Mouse (Mus musculus): ENCODE measurements around the gene Apela. TPM values are rescaled to one million over a fixed set of nuclear protein-coding genes. Genes with fewer than 3 reads are reported as not detected.
A peak's percentile ranks its signal among the peaks of the same experiment; 100 is the strongest.

Gene Apela
- polyA plus RNA-seq, 1 experiment from 2014 or later, result 10.6 TPM

- peak; percentile 86 for ATAC-seq (ENCODE audit: insufficient number of reproducible peaks, insufficient read depth, low FRiP score, low TSS enrichment, low read depth)
- no peak overlapping the region for H3K4me3 ChIP-seq (replicated peaks)
Observed at GRCm38 (mm10) chr8:65053968-65054367, 16.8 kb upstream of the Apela start.

GRCm38 (mm10) chr8:65053554-65053953, 16.4 kb upstream of the Apela start:
- peak; percentile 15; the same call in 1 of the 2 replicates for ATAC-seq (ENCODE audit: insufficient number of reproducible peaks, insufficient read depth, low FRiP score, low TSS enrichment, low read depth)
- Histone ChIP-seq H3K4me2 (no peak overlapping the region), H3K9ac (replicated peaks) (no peak overlapping the region), H3K36me3 (no peaks in the 10 kb centered on the region), H3K4me1 (replicated peaks) (peaks cover 20% of the 10 kb centered on the region), H3K4me3 (replicated peaks) (no peak overlapping the region), H3K27ac (peak overlapping the region; percentile 64), H3K27me3 (no peaks in the 10 kb centered on the region), H3K9me3 (no peaks in the 10 kb centered on the region)
- WGBS, result 33% methylated on average over 3 of the region's 3 CpGs

More at GRCm38 (mm10) chr8:65053968-65054367, 16.8 kb upstream of the Apela start:
- Histone ChIP-seq H3K9ac (replicated peaks) (no peak overlapping the region), H3K27me3 (no peaks in the 10 kb centered on the region), H3K4me1 (replicated peaks) (peaks cover 20% of the 10 kb centered on the region), H3K27ac (peak overlapping the region; percentile 79), H3K9me3 (no peaks in the 10 kb centered on the region), H3K36me3 (no peaks in the 10 kb centered on the region), H3K4me2 (peak overlapping the region; percentile 17; the same call in 1 of the 2 replicates)
- 5% methylated on average over 5 of the region's 5 CpGs for WGBS

- Histone ChIP-seq H3K27ac (no peak overlapping the region), H3K4me1 (replicated peaks) (0 out of 2 replicates have a peak, but pooled peaks cover 7% of the 10 kb centered on the region), H3K4me2 (no peak overlapping the region), H3K27me3 (no peaks in the 10 kb centered on the region), H3K9ac (replicated peaks) (no peak overlapping the region), H3K9me3 (no peaks in the 10 kb centered on the region), H3K36me3 (no peaks in the 10 kb centered on the region), H3K4me3 (replicated peaks) (no peak overlapping the region)
- no peak for ATAC-seq (ENCODE audit: insufficient number of reproducible peaks, insufficient read depth, low FRiP score, low TSS enrichment, low read depth)
- WGBS, result 90% methylated on average over 4 of the region's 4 CpGs
Observed at GRCm38 (mm10) chr8:65047801-65048200, 10.7 kb upstream of the Apela start.

GRCm38 (mm10) chr8:65047193-65047592, 10.1 kb upstream of the Apela start:
- 0 out of 2 replicates have a peak, but pooled peaks cover 7% of the 10 kb centered on the region for H3K4me1 ChIP-seq (replicated peaks)
- WGBS, result 95% methylated on average over 4 of the region's 4 CpGs

GRCm38 (mm10) chr8:65046565-65046964, 9.4 kb upstream of the Apela start:
- Histone ChIP-seq H3K9me3 (no peaks in the 10 kb centered on the region), H3K9ac (replicated peaks) (no peak overlapping the region), H3K4me2 (no peak overlapping the region), H3K27ac (no peak overlapping the region), H3K4me3 (replicated peaks) (no peak overlapping the region), H3K27me3 (no peaks in the 10 kb centered on the region), H3K36me3 (no peaks in the 10 kb centered on the region), H3K4me1 (replicated peaks) (0 out of 2 replicates have a peak, but pooled peaks cover 7% of the 10 kb centered on the region)
- ATAC-seq (ENCODE audit: insufficient number of reproducible peaks, insufficient read depth, low FRiP score, low TSS enrichment, low read depth), result no peak
- WGBS, result 54% methylated on average over 5 of the region's 5 CpGs

More at GRCm38 (mm10) chr8:65047193-65047592, 10.1 kb upstream of the Apela start:
- Histone ChIP-seq H3K9me3 (no peaks in the 10 kb centered on the region), H3K27ac (no peak overlapping the region), H3K4me3 (replicated peaks) (no peak overlapping the region), H3K36me3 (no peaks in the 10 kb centered on the region), H3K9ac (replicated peaks) (no peak overlapping the region), H3K27me3 (no peaks in the 10 kb centered on the region), H3K4me2 (no peak overlapping the region)
- no peak for ATAC-seq (ENCODE audit: insufficient number of reproducible peaks, insufficient read depth, low FRiP score, low TSS enrichment, low read depth)

GRCm38 (mm10) chr8:65034136-65034535, 3.0 kb downstream of the Apela start:
- Histone ChIP-seq H3K9ac (replicated peaks) (no peak overlapping the region), H3K27ac (peak overlapping the region; percentile 63), H3K36me3 (no peaks in the 10 kb centered on the region), H3K4me3 (replicated peaks) (no peak overlapping the region), H3K27me3 (no peaks in the 10 kb centered on the region), H3K9me3 (no peaks in the 10 kb centered on the region), H3K4me2 (no peak overlapping the region; the same call in 1 of the 2 replicates), H3K4me1 (replicated peaks) (peaks cover 46% of the 10 kb centered on the region)
- ATAC-seq (ENCODE audit: insufficient number of reproducible peaks, insufficient read depth, low FRiP score, low TSS enrichment, low read depth), result no peak
- 30% methylated on average over 2 of the region's 2 CpGs for WGBS

GRCm38 (mm10) chr8:65033056-65033455, 4.1 kb downstream of the Apela start:
- Histone ChIP-seq H3K4me3 (replicated peaks) (no peak overlapping the region), H3K4me1 (replicated peaks) (peaks cover 46% of the 10 kb centered on the region), H3K9me3 (no peaks in the 10 kb centered on the region), H3K27ac (no peak overlapping the region), H3K4me2 (no peak overlapping the region), H3K9ac (replicated peaks) (no peak overlapping the region), H3K36me3 (no peaks in the 10 kb centered on the region), H3K27me3 (no peaks in the 10 kb centered on the region)
- 84% methylated on average over 13 of the region's 13 CpGs for WGBS
- ATAC-seq (ENCODE audit: insufficient number of reproducible peaks, insufficient read depth, low FRiP score, low TSS enrichment, low read depth), result no peak

- H3K9ac ChIP-seq (replicated peaks), result no peak overlapping the region
- H3K4me3 ChIP-seq (replicated peaks), result no peak overlapping the region
- 93% methylated on average over 1 of the region's 1 CpGs for WGBS
- no peak overlapping the region for H3K4me2 ChIP-seq
- H3K4me1 ChIP-seq (replicated peaks), result peaks cover 39% of the 10 kb centered on the region
- no peak for ATAC-seq (ENCODE audit: insufficient number of reproducible peaks, insufficient read depth, low FRiP score, low TSS enrichment, low read depth)
- no peaks in the 10 kb centered on the region for H3K27me3 ChIP-seq
- H3K36me3 ChIP-seq, result no peaks in the 10 kb centered on the region
- H3K9me3 ChIP-seq, result no peaks in the 10 kb centered on the region
- H3K27ac ChIP-seq, result no peak overlapping the region
Observed at GRCm38 (mm10) chr8:65032107-65032506, 5.0 kb downstream of the Apela start.

- H3K27me3 ChIP-seq, result no peaks in the 10 kb centered on the region
Observed at GRCm38 (mm10) chr8:65030735-65031485, 6.2 kb downstream of the Apela start.

GRCm38 (mm10) chr8:65029776-65030175, 7.4 kb downstream of the Apela start:
- no peaks in the 10 kb centered on the region for H3K9me3 ChIP-seq
- no peak overlapping the region for H3K4me3 ChIP-seq (replicated peaks)
- H3K9ac ChIP-seq (replicated peaks), result no peak overlapping the region
- H3K4me2 ChIP-seq, result no peak overlapping the region
- no peaks in the 10 kb centered on the region for H3K27me3 ChIP-seq
- WGBS, result 51% methylated on average over 4 of the region's 4 CpGs
- ATAC-seq (ENCODE audit: insufficient number of reproducible peaks, insufficient read depth, low FRiP score, low TSS enrichment, low read depth), result no peak
- H3K36me3 ChIP-seq, result no peaks in the 10 kb centered on the region
- H3K4me1 ChIP-seq (replicated peaks), result peaks cover 29% of the 10 kb centered on the region
- no peak overlapping the region for H3K27ac ChIP-seq

More at GRCm38 (mm10) chr8:65030735-65031485, 6.2 kb downstream of the Apela start:
- Histone ChIP-seq H3K36me3 (no peaks in the 10 kb centered on the region), H3K4me2 (no peak overlapping the region), H3K4me1 (replicated peaks) (peaks cover 39% of the 10 kb centered on the region), H3K27ac (peak overlapping the region; percentile 56; the same call in 1 of the 2 replicates), H3K9me3 (no peaks in the 10 kb centered on the region), H3K4me3 (replicated peaks) (no peak overlapping the region), H3K9ac (replicated peaks) (no peak overlapping the region)
- ATAC-seq (ENCODE audit: insufficient number of reproducible peaks, insufficient read depth, low FRiP score, low TSS enrichment, low read depth), result 0 out of 2 replicates have a peak, but pooled peaks have one; percentile 49
- 57% methylated on average over 4 of the region's 4 CpGs for WGBS

- H3K27ac ChIP-seq, result no peak overlapping the region
- ATAC-seq (ENCODE audit: insufficient number of reproducible peaks, insufficient read depth, low FRiP score, low TSS enrichment, low read depth), result no peak
- no peak overlapping the region for H3K9ac ChIP-seq (replicated peaks)
- peaks cover 23% of the 10 kb centered on the region for H3K4me1 ChIP-seq (replicated peaks)
- no peaks in the 10 kb centered on the region for H3K36me3 ChIP-seq
- no peak overlapping the region for H3K4me3 ChIP-seq (replicated peaks)
- 72% methylated on average over 12 of the region's 12 CpGs for WGBS
- H3K4me2 ChIP-seq, result no peak overlapping the region
- no peaks in the 10 kb centered on the region for H3K27me3 ChIP-seq
- no peaks in the 10 kb centered on the region for H3K9me3 ChIP-seq
Observed at GRCm38 (mm10) chr8:65028959-65029686, 8.0 kb downstream of the Apela start.
